Mouse (Mus musculus) gastrocnemius, postnatal 4 days (tissue): ENCODE measurements at regions not wholly inside any gene's neighbourhood (a gene's known extent, or its start where the extent isn't known, plus 50 kb on each side); places are given as distances from the start of the nearest gene placed in this dataset.

Experiments
- DNase-seq, 2 experiments: peaks; one replicate each; pipeline ENCODE4 v3.0.0; 2021 to 2022; ENCODE audit warnings: low spot score in 2 of 2, mixed read lengths in 2 of 2

GRCm38 (mm10) chr9:71360676-71361075, 125.1 kb downstream of the Polr2m start:
- no peak for DNase-seq

DNA sequence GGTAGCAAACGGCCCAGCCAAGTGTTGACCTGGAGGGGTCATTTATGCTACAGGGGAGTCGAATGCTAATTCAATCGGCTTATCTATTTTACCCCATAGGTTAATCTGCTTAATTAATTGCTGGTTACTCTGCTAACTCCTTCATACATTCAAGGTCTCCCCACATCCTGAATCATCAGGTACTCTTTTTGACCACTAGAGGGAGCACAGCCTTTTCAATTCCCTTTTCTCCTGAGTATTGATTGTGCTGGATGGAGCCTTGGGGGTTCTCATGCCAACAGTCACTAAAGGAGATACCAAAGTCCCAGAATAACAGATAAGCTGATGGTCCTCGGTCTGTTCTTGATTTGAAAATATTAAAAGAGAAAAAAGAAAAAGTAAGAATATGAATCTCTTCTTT, 126.8 kb downstream of the Polr2m start:
- no peak for DNase-seq

DNA sequence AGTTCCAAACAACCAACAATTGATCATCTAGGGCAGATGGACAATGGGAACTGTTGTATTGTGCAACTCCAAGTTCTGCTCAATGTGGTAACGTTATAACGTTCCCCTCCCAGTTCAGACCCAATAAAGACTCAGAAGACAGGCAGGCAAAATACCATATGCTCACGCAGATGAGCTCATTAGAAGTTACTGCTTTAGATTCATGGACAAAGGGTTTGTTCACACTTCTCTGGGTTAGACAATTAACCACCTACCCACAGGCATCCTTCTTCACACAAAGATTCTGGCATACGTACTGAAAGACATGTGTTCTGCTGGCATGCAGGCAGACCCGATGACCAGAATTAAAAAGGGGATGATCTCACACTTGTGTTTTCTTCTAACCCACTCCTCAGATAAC, 130.0 kb downstream of the Polr2m start:
- no peak for DNase-seq
